Mouse (Mus musculus) small intestine, adult 2 months (tissue): ENCODE measurements around the gene Hist1h1d.

Experiments
- CTCF ChIP-seq: fragments of 200-500 bp; IDR thresholded peaks from 2 replicates; pipeline ENCODE4 v1.5.1; 2012; ENCODE audit warnings: low read depth, mild to moderate bottlenecking, control low read depth, inconsistent platforms, low read length, moderate library complexity, mixed read lengths; ENCODE audit not compliant: insufficient replicate concordance, insufficient read length; ENCODE audit errors: extremely low read depth
- POLR2A ChIP-seq: fragments of 200-500 bp; IDR thresholded peaks from 2 replicates; pipeline ENCODE4 v1.6.1; 2012; ENCODE audit warnings: low read depth, mild to moderate bottlenecking, control low read depth, inconsistent platforms, low read length, moderate library complexity

- no peak for TF ChIP-seq POLR2A
- no peak for TF ChIP-seq CTCF
Measured at GRCm38 (mm10) chr13:23521703-23522102, 31.4 kb upstream of the Hist1h1d start.
